Mouse (Mus musculus) olfactory bulb, adult 2 months (tissue): Measurements from ENCODE around the gene Snrk.

ENCODE experiments used
- CTCF ChIP-seq: fragments of 200-500 bp; IDR thresholded peaks from 2 replicates; pipeline ENCODE4 v1.5.1; 2012; ENCODE audit warnings: low read depth, mild to moderate bottlenecking, low read length, moderate library complexity; ENCODE audit not compliant: insufficient read depth
- POLR2A ChIP-seq: fragments of 200-500 bp; IDR thresholded peaks from 2 replicates; pipeline ENCODE4 v1.6.1; 2012; ENCODE audit warnings: mild to moderate bottlenecking, low read depth, low read length, moderate library complexity; ENCODE audit not compliant: insufficient read depth

DNA sequence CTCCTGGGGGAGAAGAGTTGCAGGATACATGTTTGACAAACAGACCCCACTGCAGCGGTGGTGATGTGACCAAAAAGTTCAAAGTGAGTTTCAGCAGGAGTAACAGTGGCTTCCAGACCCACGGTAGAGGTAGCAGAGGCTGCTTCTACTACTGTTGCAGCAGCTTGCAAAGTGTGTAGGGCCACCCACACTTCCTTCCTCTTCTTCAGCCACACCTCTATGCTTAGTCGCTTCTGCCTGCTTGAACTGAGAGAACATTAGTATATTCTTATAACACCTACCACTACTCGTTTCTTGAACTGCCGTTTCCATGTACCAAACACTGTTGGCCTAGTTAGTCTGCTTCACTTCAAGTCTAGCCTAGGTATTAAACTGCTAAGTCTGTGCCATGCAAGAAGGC is 11.6 kb downstream of the Snrk start:
- TF ChIP-seq CTCF (no peak), POLR2A (no peak)
